Mouse (Mus musculus): Measurements from ENCODE around the gene Vmn2r40. TPM values are rescaled to one million over a fixed set of nuclear protein-coding genes. Genes with fewer than 3 reads are reported as not detected.

Vmn2r40 gene
- polyA plus RNA-seq (2015; fragmentation: Nextera tagmentation; extraction: Ambion mirVana) = not detected in 2 replicates

DNA sequence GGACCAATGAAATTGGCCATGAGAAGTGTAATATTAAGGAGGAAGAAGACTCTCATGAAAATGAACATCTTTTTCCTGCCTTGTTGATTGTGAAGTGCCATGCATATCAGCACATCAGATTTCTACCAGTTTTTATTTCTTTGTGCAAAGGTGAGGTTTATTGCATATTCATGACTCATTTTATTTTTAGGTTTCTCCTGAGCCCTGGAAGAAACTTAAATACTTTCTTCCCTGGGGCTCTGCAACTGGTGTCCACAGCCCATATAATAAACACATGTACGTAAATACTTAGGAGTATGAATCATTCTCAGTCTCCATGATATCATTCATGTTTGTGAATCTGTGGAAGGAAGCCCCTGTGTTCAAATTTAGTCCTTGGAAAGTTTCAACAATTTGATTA is at the start of gene Vmn2r40:
Gene Vmn2r40 (minus strand): TSS at position 101 of the 400 bp plus-strand sequence.

Other genes starting within 250 kb of the Vmn2r40 start
- not detected in 2 replicates for gene Vmn2r39, start 99.4 kb upstream of the Vmn2r40 start, polyA plus RNA-seq (2015; fragmentation: Nextera tagmentation; extraction: Ambion mirVana)
- not detected in 2 replicates for gene Vmn2r38, start 166.4 kb upstream of the Vmn2r40 start, polyA plus RNA-seq (2015; fragmentation: Nextera tagmentation; extraction: Ambion mirVana)

Data from spleen, postnatal 0 days (tissue).